Mouse (Mus musculus): ENCODE data around the gene Arid3c. TPM values are rescaled to one million over a fixed set of nuclear protein-coding genes. Genes with fewer than 3 reads are reported as not detected.
"Not testable (repeated sequence)": the region's sequence is repeated elsewhere in the genome, so short reads cannot be mapped to it uniquely, and the experiment has no call there.

Gene Arid3c
- polyA plus RNA-seq, 1 experiment from 2014 or later: not detected

- not testable (repeated sequence) for H3K4me2 ChIP-seq; H3K27ac ChIP-seq; ATAC-seq (ENCODE audit: insufficient number of reproducible peaks, insufficient read depth, low FRiP score, low TSS enrichment, low read depth); H3K36me3 ChIP-seq; H3K9ac ChIP-seq (replicated peaks); H3K9me3 ChIP-seq; H3K4me3 ChIP-seq (replicated peaks)
- Histone ChIP-seq H3K4me1 (replicated peaks) (peaks cover 22% of the 10 kb centered on the region), H3K27me3 (peaks cover 54% of the 10 kb centered on the region)
- 60% methylated on average over 2 of the region's 2 CpGs for WGBS
These were observed 28.7 kb downstream of the Arid3c start for GRCm38 (mm10) chr4:41702226-41702625.

GRCm38 (mm10) chr4:41700224-41700623 lies 30.7 kb downstream of the Arid3c start:
- peaks cover 13% of the 10 kb centered on the region for H3K4me1 ChIP-seq (replicated peaks)
- not testable (repeated sequence) for H3K27ac ChIP-seq; ATAC-seq (ENCODE audit: insufficient number of reproducible peaks, insufficient read depth, low FRiP score, low TSS enrichment, low read depth); H3K36me3 ChIP-seq; H3K9me3 ChIP-seq; H3K4me2 ChIP-seq; H3K4me3 ChIP-seq (replicated peaks); H3K9ac ChIP-seq (replicated peaks)
- 70% methylated on average over 6 of the region's 8 CpGs for WGBS
- H3K27me3 ChIP-seq: peaks cover 39% of the 10 kb centered on the region

GRCm38 (mm10) chr4:41699783-41700182 lies 31.2 kb downstream of the Arid3c start, which contains the start of gene Il11ra1:
Gene Il11ra1 (plus strand): TSS chr4:41699989.
- H3K4me1 ChIP-seq (replicated peaks): peaks cover 11% of the 10 kb centered on the region
- not testable (repeated sequence) for H3K27ac ChIP-seq; H3K36me3 ChIP-seq; H3K4me3 ChIP-seq (replicated peaks); H3K9ac ChIP-seq (replicated peaks); H3K9me3 ChIP-seq; ATAC-seq (ENCODE audit: insufficient number of reproducible peaks, insufficient read depth, low FRiP score, low TSS enrichment, low read depth)
- H3K4me2 ChIP-seq: peak within 1 kb of the TSS; percentile 42; the same call in 1 of the 2 replicates
- WGBS: 75% methylated on average over 10 of the region's 10 CpGs
- H3K27me3 ChIP-seq: peaks cover 34% of the 10 kb centered on the region

- H3K9ac ChIP-seq (replicated peaks); ATAC-seq (ENCODE audit: insufficient number of reproducible peaks, insufficient read depth, low FRiP score, low TSS enrichment, low read depth); H3K9me3 ChIP-seq; H3K4me3 ChIP-seq (replicated peaks); H3K4me1 ChIP-seq (replicated peaks); H3K27ac ChIP-seq; H3K36me3 ChIP-seq: not testable (repeated sequence)
- H3K27me3 ChIP-seq: peaks cover 25% of the 10 kb centered on the region
- 3% methylated on average over 21 of the region's 32 CpGs for WGBS
- H3K4me2 ChIP-seq: peak overlapping the region; percentile 42
These were observed 32.4 kb downstream of the Arid3c start for GRCm38 (mm10) chr4:41698421-41699016.

GRCm38 (mm10) chr4:41696930-41697841 lies 33.8 kb downstream of the Arid3c start, which contains the start of gene Cntfr:
Gene Cntfr (minus strand): TSS chr4:41697089.
- not testable (repeated sequence) for H3K4me1 ChIP-seq (replicated peaks); H3K9me3 ChIP-seq; H3K36me3 ChIP-seq; H3K9ac ChIP-seq (replicated peaks); ATAC-seq (ENCODE audit: insufficient number of reproducible peaks, insufficient read depth, low FRiP score, low TSS enrichment, low read depth); H3K27ac ChIP-seq; H3K4me3 ChIP-seq (replicated peaks)
- peaks cover 26% of the 10 kb centered on the region for H3K27me3 ChIP-seq
- WGBS: 5% methylated on average over 30 of the region's 40 CpGs
- peak within 1 kb of the TSS; percentile 41; the same call in 1 of the 2 replicates for H3K4me2 ChIP-seq

GRCm38 (mm10) chr4:41696452-41696851 lies 34.5 kb downstream of the Arid3c start:
- H3K4me1 ChIP-seq (replicated peaks); H3K9ac ChIP-seq (replicated peaks); H3K4me2 ChIP-seq; H3K9me3 ChIP-seq; H3K27ac ChIP-seq; ATAC-seq (ENCODE audit: insufficient number of reproducible peaks, insufficient read depth, low FRiP score, low TSS enrichment, low read depth); H3K36me3 ChIP-seq; H3K4me3 ChIP-seq (replicated peaks): not testable (repeated sequence)
- 3% methylated on average over 12 of the region's 15 CpGs for WGBS
- H3K27me3 ChIP-seq: peaks cover 26% of the 10 kb centered on the region

GRCm38 (mm10) chr4:41695800-41696199 lies 35.1 kb downstream of the Arid3c start:
- not testable (repeated sequence) for H3K36me3 ChIP-seq; H3K9ac ChIP-seq (replicated peaks); H3K9me3 ChIP-seq; H3K4me1 ChIP-seq (replicated peaks); ATAC-seq (ENCODE audit: insufficient number of reproducible peaks, insufficient read depth, low FRiP score, low TSS enrichment, low read depth); H3K27ac ChIP-seq
- Histone ChIP-seq H3K4me3 (replicated peaks) (0 out of 2 replicates have a peak overlapping the region, but pooled peaks have one; percentile 12), H3K4me2 (peak overlapping the region; percentile 41; the same call in 1 of the 2 replicates), H3K27me3 (peaks cover 26% of the 10 kb centered on the region)
- under 1% methylated on average over 18 of the region's 38 CpGs for WGBS

GRCm38 (mm10) chr4:41693511-41693910 lies 37.4 kb downstream of the Arid3c start:
- H3K36me3 ChIP-seq; ATAC-seq (ENCODE audit: insufficient number of reproducible peaks, insufficient read depth, low FRiP score, low TSS enrichment, low read depth); H3K9me3 ChIP-seq; H3K4me1 ChIP-seq (replicated peaks); H3K27ac ChIP-seq; H3K9ac ChIP-seq (replicated peaks); H3K4me3 ChIP-seq (replicated peaks); H3K4me2 ChIP-seq: not testable (repeated sequence)
- H3K27me3 ChIP-seq: peaks cover 26% of the 10 kb centered on the region
- 18% methylated on average over 4 of the region's 4 CpGs for WGBS

GRCm38 (mm10) chr4:41690014-41690413 lies 40.9 kb downstream of the Arid3c start:
- WGBS: no CpG with 5 or more reads among the region's 4 CpGs
- not testable (repeated sequence) for H3K9ac ChIP-seq (replicated peaks); H3K9me3 ChIP-seq; ATAC-seq (ENCODE audit: insufficient number of reproducible peaks, insufficient read depth, low FRiP score, low TSS enrichment, low read depth); H3K4me2 ChIP-seq; H3K4me3 ChIP-seq (replicated peaks); H3K27ac ChIP-seq; H3K4me1 ChIP-seq (replicated peaks); H3K36me3 ChIP-seq
- peaks cover 28% of the 10 kb centered on the region for H3K27me3 ChIP-seq

GRCm38 (mm10) chr4:41688562-41688961 lies 42.4 kb downstream of the Arid3c start:
- not testable (repeated sequence) for H3K9ac ChIP-seq (replicated peaks); H3K27ac ChIP-seq; H3K4me3 ChIP-seq (replicated peaks); H3K4me1 ChIP-seq (replicated peaks); ATAC-seq (ENCODE audit: insufficient number of reproducible peaks, insufficient read depth, low FRiP score, low TSS enrichment, low read depth); H3K9me3 ChIP-seq; H3K36me3 ChIP-seq; H3K4me2 ChIP-seq
- peaks cover 35% of the 10 kb centered on the region for H3K27me3 ChIP-seq
- 64% methylated on average over 1 of the region's 1 CpGs for WGBS

GRCm38 (mm10) chr4:41685882-41686492 lies 45.0 kb downstream of the Arid3c start:
- not testable (repeated sequence) for H3K4me2 ChIP-seq; ATAC-seq (ENCODE audit: insufficient number of reproducible peaks, insufficient read depth, low FRiP score, low TSS enrichment, low read depth); H3K27ac ChIP-seq; H3K4me1 ChIP-seq (replicated peaks); H3K9me3 ChIP-seq; H3K4me3 ChIP-seq (replicated peaks); H3K36me3 ChIP-seq; H3K9ac ChIP-seq (replicated peaks)
- H3K27me3 ChIP-seq: peaks cover 45% of the 10 kb centered on the region
- 59% methylated on average over 10 of the region's 10 CpGs for WGBS

Measured in limb, embryonic 12.5 days (tissue).